Mouse (Mus musculus) gastrocnemius, postnatal 36 days (tissue): ENCODE results near the gene Enpp3. TPM values are rescaled to one million over a fixed set of nuclear protein-coding genes. Genes with fewer than 3 reads are reported as not detected.

Experiments
- DNase-seq, 2 experiments: peaks; one replicate each; pipeline ENCODE4 v3.0.0; 2022
- intact Hi-C: fragments of 180-260 bp; cut with DNase I; formaldehyde crosslinking; loops from one replicate; pipeline ENCODE4 v1.15.1; 2025
- long read RNA-seq, 2 experiments: library from polyadenylated mRNA; stranded (forward); transcript quantifications; one replicate each; pipeline ENCODE4 v2.0.0; 2021
- total RNA-seq, 2 experiments: library from RNA; stranded (reverse); gene quantifications; 2 replicates each; pipeline ENCODE4 v1.2.3; 2021

Enpp3 gene
- total RNA-seq: 1 to 10 TPM; 1.7 to 1.8 TPM
- long read RNA-seq, experiment 1, full-length matches to known transcripts: 1 of 1 reads
- long read RNA-seq, experiment 1, partial matches to known transcripts: 0 of 1 reads
- long read RNA-seq, experiment 1, other reads (novel, unspliced or antisense): 0 of 1 reads
- long read RNA-seq, experiment 2: 0 reads

DNA sequence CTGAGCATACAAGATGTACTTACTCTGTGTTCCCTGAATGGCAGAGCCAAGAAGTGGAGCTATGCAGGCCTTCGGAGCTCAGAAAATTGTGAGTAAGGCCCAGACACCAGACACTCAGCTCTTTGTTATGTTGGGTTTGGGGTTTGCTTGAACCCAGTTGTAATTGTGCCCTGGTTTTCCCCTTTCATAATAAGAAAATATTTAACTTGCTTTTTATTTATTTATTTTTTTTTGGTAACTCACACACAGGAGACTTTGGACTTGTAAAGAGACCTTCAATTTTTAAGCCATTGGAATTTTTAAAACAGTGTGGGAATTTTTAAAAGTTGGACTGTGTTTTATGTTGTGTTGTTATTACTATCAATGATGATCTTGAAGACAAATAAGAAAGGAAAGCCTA, at the start of gene Enpp3:
Gene Enpp3, minus strand, starts transcription at position 148 of the 400 bp plus-strand sequence.
- no peak for DNase-seq
- intact Hi-C loops: loop anchor here (10.0 kb wide), 1 partner anchor 208 kb away; no protein-coding TSS in a partner anchor

GRCm38 (mm10) chr10:24888343-24888742, 45.7 kb upstream of the Enpp3 start:
- DNase-seq: no peak
- intact Hi-C loops: no loop called here

DNA sequence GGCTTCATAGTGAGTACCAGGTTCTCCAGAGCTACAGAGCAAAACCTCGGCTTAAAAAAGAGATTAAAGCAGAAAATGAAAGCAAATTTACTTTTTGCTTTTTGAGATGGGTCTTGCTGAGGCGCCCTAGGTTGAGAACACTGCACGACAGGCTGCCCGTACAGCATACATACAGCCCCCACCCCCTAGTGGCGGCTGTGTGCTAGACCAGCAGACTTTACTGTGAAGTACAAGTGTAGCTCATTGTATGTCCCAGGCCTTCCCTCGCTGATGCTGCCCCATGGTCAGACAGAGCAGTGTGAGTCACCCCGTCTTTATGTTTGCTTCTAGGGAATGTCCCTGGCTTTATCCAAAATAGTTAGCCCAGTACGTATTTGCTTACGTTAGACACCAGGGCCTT, 43.4 kb upstream of the Enpp3 start:
- DNase-seq: no peak
- intact Hi-C loops: no loop called here

- intact Hi-C loops: no loop called here
These were observed 31.0 kb upstream of the Enpp3 start for GRCm38 (mm10) chr10:24873624-24874023.

DNA sequence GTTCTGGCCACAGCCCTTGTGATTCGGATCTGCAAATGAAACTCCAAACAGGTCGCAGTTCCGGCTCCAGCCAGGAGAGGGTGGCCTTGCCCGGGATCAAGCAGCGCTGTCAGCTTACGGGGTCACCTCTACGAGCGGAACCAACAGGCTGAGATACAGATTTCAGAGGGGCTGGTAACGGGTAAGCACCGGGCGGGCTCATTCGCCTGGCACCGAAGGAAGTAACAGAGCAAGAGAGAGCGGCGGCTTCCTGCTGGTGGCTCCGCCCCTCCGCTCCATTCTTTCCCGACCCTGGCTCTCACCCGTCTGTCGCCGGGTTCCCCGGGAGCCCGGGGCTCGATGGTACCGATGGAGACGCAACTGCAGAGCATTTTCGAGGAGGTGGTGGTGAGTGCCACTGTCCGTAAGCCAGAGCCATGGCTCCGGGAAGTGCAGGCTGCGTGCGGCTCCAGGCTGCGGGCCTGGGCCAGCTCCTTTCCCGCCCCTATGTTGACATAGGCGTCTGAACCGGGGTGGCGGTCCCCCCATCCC, 27.2 kb upstream of the Enpp3 start, which contains the start of gene Med23:
Gene Med23, plus strand, starts transcription at position 227 of the 531 bp plus-strand sequence.
- intact Hi-C loops: no loop called here

More at GRCm38 (mm10) chr10:24873624-24874023, 31.0 kb upstream of the Enpp3 start:
- DNase-seq: no peak

DNA sequence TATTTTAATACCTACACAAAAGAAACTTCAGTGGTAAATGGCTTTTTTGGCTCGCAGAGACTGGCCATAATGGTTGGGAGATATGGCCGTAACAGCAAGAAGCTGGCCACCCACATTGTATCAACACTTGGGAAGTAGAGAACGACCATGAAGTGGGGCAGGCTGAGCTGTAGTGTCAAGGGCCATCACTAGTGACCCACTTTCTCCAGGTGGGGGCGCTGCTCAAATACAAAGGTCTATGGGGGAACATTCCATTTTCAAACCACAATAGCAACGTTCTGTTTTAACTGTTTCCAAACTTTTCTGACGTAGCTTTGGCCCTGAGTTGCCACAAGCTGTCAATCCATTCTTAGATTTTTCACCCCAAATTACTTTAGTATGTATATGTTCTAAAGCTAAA, 21.8 kb upstream of the Enpp3 start:
- intact Hi-C loops: no loop called here

More for the DNA sequence above, 27.2 kb upstream of the Enpp3 start, which contains the start of gene Med23:
- DNase-seq: peak; percentile 97 to 99

GRCm38 (mm10) chr10:24863146-24863545, 20.5 kb upstream of the Enpp3 start:
- intact Hi-C loops: no loop called here
- DNase-seq: no peak

More for the DNA sequence above, 21.8 kb upstream of the Enpp3 start:
- DNase-seq: no peak

DNA sequence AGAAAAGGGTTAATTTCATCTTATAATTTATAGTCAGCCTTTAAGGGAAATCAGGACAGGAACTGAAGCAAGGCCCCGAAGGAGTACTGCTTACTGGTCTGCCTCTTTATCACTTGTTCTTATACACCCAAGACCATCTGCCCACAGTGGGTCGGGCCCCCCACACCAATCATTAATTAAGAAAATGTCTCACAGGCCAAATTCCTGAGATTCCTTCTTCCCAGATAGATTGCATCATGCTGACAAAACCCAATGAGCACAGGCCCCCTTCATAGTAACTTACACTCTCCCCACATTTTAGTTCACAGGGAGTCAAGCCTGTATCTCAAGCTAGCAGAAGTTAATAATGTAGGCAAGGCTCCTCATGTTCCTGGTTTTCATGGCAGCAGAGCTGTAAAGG, 625 bp downstream of the Enpp3 start:
- no peak for DNase-seq
- intact Hi-C loops: loop anchor here (10.0 kb wide), 1 partner anchor 207 kb away; no protein-coding TSS in a partner anchor

DNA sequence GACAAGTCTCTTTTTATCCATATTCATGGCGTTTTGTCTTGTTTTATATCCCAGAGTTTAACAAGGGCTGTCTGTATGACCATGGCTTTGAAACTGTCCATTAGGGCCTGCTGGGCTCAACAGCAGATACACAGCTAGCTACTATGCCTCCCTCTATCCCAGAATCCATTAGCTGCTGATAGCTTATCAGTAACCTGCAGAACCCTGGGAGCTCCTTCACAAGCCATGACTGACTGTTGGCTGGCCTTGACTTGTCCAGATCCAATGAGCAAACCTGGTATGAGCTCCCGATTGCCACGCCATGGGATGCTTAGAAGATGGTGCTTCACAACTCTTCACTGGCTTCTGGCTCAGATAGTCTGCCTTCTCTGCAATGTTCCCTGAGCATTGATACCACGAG, 1.8 kb downstream of the Enpp3 start:
- intact Hi-C loops: loop anchor here (10.0 kb wide), 1 partner anchor 206 kb away; no protein-coding TSS in a partner anchor
- no peak for DNase-seq

DNA sequence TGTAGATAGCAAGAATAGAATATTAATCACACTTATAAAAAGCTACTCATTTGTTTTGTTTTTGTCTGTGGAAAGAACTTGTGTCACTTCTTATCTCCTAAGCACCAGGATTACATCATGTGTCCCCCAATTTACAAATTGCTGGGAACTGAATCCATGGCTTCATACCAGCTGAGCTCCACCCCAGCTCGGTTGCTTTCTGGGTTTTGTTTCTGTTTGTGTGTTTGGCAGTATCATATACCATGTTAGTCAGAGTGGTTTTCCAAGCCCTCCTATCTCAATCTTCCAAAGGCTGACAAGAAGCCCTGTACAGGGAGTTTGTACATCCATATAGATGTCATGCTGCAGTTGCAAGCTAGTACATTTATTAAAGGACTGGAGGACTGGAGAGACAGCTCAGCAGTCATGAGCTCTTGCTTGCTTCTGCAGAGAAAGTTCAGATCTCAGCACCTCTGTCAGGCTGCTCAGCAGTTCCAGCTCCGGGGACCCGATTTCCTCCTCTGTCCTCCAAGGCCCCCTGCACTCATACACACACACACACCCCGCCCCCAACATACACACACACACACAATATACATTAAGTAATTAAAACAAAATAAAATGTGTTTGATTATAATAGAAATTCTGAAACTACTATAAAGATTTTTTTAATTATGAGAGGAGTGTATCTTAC, 6.1 kb downstream of the Enpp3 start:
- DNase-seq: no peak
- intact Hi-C loops: no loop called here

DNA sequence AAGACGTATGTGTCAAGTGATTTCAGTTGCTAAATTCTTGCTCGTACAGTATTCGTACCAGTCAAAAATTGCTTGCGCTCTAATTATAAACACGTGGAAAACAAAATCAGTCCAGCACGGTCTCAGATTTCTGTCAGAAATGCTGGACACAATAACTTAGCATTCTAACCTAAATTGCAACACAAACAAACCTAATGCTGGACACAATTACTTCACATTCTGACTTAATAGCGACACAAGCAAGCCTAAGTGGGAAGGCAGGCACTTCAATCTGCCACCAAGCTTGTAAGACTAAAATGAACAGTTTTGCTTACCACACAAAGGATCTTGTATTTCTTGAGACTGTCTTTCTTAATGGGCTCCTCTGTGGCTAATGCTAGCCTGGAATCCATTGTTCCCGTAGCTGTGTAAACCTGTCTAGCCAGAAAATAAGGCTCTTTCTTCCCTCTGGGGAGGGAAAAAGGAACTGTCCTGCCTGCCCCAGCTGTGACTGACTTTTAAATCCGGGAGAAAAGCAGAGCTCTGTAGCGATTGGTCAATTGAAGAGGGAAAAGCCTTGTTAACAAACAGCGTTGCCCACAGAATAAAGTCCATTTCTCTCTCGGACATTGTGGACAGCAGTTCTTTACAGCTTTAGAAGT, 6.8 kb downstream of the Enpp3 start:
- DNase-seq: no peak
- intact Hi-C loops: no loop called here

DNA sequence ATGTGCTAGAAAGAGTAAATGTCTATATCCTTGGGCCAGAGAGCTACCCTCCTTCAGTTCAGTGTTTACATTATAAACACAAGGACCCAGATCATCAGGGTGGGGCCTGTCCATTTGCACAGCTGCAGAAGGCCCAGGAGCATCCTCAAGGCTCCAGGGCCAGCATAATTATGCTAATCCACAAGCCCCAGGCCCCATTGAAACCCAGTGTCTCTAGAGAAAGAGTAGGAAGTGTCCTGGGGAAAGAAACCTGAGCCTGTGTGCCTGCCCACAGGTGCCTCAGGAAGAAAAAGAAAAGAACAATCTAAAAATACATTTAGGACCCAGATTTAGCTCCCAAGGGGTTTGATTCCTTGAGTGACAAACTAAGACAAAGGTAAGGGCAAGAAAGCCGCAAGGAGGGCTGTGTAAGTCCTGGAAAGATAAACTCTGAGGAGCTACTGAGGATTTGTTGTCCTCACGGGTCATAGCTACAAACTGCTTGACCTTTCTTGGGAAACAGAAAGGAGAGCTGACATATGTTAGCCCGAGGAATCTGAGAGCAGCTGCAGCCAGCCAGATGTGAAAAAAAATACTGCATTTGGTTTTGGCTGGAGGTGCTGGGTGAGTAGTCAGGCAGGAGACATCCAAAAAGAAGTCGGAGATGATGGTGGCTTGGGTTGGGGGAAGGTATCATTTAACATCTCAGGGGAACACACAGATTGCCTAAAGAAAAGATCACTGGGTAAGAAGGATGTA, 7.8 kb downstream of the Enpp3 start:
- intact Hi-C loops: no loop called here
- DNase-seq: no peak

DNA sequence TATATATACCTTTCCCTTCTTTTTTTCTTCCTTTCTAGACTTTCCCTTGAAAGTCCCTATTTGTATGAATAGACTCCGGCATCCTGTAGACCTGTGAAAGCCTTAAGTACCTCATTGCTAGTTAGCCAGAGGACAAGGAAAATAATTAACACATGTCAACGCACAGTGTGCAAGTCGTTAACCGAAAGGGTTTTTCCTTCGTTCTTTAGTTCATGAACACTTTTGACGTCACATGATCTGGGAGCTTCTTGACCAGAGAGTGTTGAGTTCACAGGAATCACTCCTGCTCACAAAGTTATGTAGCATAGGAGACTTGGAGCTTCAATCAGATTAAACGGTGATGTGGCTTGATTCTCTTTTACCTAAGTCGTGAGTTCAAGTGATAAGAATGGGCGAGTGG, 10.3 kb downstream of the Enpp3 start:
- intact Hi-C loops: no loop called here
- no peak for DNase-seq

DNA sequence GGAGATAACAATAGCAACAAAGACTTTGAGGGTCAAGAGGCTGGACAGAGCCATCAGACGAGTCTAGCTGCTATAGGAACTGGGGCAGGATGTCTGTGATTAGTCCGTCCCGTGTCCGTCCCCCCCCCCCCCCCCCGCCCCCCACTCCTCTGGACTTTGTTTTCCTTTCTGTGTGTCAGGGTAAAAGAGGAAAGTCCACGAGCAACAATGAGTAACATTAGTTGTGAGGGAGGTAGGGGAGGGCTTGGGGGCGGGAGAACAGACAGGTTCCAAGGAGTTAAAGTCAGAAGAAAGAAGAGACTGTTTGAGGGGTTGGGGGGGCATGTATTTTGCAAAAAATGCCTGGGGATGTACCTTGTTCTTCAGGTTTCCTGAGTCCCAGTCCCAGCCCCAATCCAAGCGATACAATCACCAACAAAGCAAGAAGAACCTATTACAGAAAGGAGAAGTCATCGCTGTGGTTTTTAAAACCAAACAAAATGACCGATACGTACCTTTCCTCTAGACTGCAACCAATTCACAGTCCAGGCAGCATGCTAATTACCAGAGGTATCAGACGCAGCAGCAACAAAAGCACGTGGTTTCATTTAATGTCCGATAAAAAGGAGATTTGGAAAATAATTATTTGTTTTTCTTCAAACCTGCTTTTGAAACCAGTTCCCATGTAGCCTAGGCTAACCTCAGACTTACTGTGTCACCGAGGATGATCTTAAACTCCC, 11.1 kb downstream of the Enpp3 start:
- intact Hi-C loops: no loop called here
- DNase-seq: no peak

GRCm38 (mm10) chr10:24830448-24830847, 12.2 kb downstream of the Enpp3 start:
- intact Hi-C loops: no loop called here
- no peak for DNase-seq

GRCm38 (mm10) chr10:24828136-24828535, 14.5 kb downstream of the Enpp3 start:
- no peak for DNase-seq
- intact Hi-C loops: no loop called here

DNA sequence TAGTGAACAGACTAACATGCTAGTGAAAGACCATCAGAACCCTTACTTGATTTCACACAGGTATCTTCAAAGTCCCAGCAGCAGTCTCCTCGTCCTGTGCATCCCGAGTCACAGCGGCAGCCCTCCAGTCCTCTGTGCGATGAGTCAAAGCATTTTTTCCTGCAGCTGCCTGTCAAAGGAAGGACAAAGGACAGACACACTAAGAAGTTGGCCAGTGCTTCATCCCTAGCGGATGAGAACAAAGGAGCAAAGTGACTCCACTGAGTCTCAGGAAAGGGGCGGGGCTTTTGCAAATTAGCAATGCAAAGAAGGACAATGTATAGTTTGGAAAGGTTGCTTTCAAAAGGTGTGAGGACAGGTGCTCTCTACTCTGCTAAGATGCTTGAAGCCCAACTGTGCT, 16.5 kb downstream of the Enpp3 start:
- no peak for DNase-seq
- intact Hi-C loops: no loop called here

DNA sequence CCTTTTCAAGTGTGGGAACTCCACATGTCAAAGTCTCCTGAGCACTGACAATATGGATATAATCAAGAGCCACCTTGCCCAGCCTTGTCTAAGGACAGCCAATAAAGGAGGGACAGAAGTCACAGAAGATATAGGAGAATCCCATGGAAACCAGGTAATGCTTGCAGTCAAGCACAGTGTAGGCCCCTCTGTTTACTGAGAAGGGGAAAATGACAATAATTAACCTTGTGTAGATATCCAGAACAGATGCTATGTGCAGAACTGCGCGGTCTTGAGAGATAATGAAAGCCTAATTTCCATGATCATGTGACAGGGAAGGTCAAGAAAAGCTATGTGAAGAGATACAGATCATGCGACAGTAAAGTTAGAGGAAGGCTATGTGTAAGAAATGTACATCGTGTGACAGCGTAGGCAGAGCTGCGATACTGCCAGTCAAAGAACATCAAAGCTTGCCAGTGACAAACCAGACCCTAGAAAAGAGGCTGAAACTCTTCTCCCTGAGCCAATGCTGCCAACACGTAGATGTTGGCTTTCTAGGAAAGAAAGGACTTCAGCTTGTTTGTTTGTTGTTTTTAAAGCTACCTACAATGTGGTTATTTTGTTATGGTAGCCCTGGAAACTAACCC, 17.1 kb downstream of the Enpp3 start:
- intact Hi-C loops: no loop called here
- no peak for DNase-seq

- no peak for DNase-seq
- intact Hi-C loops: no loop called here
These were observed 18.0 kb downstream of the Enpp3 start for GRCm38 (mm10) chr10:24824621-24825020.
